Mouse (Mus musculus): ENCODE data around the gene Nxpe4.

The Nxpe4 gene

DNA sequence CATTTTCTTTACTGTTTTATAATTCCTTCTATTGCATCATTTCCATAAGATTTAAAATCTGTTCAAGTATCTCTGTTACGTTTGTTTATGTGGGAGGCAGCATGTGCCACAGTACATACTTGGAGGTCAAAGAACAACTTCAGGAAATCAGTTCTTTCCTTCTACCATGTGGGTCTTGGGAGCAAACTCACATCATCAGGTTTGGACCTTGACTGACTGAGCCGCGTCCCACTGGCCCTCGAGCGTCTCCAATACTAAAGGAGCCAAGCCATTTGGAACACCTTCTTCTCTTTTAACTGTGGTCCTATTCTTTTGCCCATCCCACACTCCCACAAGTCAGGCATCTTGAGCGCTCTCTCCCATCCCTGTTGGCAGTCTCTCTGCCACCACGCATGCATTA is 167.8 kb downstream of the Nxpe4 start:
- no peak for DNase-seq (ENCODE audit: low spot score in 2 of 2)

- DNase-seq (ENCODE audit: low spot score in 2 of 2) = no peak
Observed at GRCm38 (mm10) chr9:48338783-48339455, 177.1 kb downstream of the Nxpe4 start.

GRCm38 (mm10) chr9:48339563-48339962 is 177.7 kb downstream of the Nxpe4 start:
- DNase-seq (ENCODE audit: low spot score in 2 of 2) = no peak

- no peak for DNase-seq (ENCODE audit: low spot score in 2 of 2)
Observed at GRCm38 (mm10) chr9:48340708-48341380, 179.0 kb downstream of the Nxpe4 start.

DNA sequence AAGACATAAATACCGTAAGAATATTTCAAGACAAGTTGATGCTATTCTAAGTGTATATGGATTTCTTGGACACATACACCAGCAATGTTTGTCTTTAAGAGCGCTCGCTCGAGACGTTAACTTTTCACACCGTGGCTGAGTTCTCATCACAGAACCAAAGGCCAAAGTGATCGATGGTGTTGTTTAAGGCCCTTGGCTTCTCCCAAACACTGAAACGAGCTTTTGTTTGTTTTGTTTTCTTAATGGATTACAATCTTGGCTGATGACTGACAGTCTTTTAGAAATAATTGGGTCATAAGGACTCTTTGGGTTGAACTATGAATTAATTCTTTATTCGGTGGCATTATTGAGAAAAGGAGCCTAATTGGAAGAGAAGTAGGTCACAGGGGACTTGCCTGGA is 183.6 kb downstream of the Nxpe4 start:
- DNase-seq (ENCODE audit: low spot score in 2 of 2) = no peak

- DNase-seq (ENCODE audit: low spot score in 2 of 2) = no peak
Observed at GRCm38 (mm10) chr9:48345866-48346265, 184.0 kb downstream of the Nxpe4 start.

- DNase-seq (ENCODE audit: low spot score in 2 of 2) = no peak
Observed at GRCm38 (mm10) chr9:48353148-48353698, 191.4 kb downstream of the Nxpe4 start, which contains the start of gene Nxpe2. Gene Nxpe2 (minus strand): TSS chr9:48353454.

GRCm38 (mm10) chr9:48354122-48354521 is 192.3 kb downstream of the Nxpe4 start:
- DNase-seq (ENCODE audit: low spot score in 2 of 2) = no peak

DNA sequence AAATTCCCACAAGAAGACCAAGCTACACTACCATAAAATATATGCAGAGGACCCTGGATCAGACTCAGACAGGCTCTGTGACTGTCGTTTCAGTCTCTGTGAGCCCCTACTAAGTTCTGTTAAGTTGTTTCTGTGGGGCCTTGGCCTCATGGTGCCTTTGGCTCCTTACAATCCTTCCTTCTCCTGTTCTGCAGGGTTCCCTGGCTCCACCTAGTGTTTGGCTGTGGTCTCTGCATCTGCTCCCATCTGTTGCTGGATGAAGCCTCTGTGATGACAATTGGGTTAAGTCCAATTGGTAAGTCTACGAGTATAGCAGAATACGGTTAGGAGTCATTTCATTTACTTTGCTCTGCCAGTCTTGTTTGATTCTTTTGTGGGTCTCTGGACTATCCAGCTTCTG is 193.0 kb downstream of the Nxpe4 start:
- peak; percentile 41 to 45 for DNase-seq (ENCODE audit: low spot score in 2 of 2)

DNA sequence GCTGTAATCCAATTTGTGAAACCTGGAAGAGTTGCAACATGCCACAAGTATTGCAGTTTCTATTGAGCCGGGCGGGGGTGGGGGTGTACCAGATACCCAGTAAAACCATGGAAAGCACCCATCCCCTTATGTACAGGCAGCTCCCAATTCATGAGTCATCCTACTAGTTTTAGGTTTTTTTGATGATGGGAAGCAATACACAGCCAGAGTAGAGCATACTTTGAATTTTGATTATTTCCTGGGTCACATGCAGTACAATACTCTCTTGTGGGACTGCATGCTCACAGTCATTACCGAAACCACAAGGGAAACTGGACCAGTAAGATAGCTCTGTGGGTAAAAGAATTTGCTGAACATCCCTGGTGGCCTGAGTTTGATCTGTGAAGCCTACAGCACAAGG is 195.3 kb downstream of the Nxpe4 start:
- DNase-seq (ENCODE audit: low spot score in 2 of 2) = no peak

- DNase-seq (ENCODE audit: low spot score in 2 of 2) = no peak
Observed at GRCm38 (mm10) chr9:48360826-48361225, 199.0 kb downstream of the Nxpe4 start.

DNA sequence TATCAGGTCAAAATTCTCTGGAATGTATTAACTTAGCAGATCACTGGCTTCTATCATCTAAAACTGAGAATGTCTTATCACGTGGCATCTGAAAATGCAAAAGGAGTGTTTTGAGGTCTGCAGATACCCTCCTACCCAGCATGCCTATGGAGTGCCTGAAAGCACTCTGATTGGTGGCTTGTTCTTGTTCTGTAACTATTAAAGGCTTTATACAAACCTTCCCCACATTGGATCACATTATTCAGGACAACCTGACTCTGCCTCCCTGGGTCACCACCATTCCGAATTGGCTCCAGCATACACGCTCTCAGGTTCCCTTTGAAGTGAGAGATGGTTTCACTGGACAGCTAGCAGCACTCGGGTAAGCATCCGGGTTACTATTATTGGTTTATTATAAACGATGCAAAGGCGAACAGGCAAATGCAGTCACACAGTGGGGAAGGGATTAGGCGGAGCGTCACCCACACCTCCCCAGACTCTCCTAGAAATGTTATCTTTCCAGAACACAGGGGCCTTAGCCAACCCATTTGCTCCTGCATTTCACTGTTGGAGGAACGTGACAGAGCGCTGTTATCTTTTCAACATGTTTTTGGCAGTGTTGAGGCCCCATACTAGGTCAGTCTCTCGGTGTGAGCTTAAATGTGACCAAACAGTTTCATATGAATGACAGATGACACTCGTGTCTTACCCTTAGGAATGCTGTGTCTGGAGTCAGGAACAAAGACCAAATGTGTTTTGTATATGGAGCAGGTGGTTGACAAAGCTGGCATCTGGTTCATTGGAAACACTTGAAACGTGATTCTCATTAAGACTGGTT is 200.2 kb downstream of the Nxpe4 start:
- no peak for DNase-seq (ENCODE audit: low spot score in 2 of 2)

- no peak for DNase-seq (ENCODE audit: low spot score in 2 of 2)
Observed at GRCm38 (mm10) chr9:48362743-48363142, 200.9 kb downstream of the Nxpe4 start.

- DNase-seq (ENCODE audit: low spot score in 2 of 2) = no peak
Observed at GRCm38 (mm10) chr9:48373232-48373878, 211.5 kb downstream of the Nxpe4 start.

GRCm38 (mm10) chr9:48374357-48374756 is 212.5 kb downstream of the Nxpe4 start:
- DNase-seq (ENCODE audit: low spot score in 2 of 2) = no peak

GRCm38 (mm10) chr9:48388451-48388850 is 226.6 kb downstream of the Nxpe4 start:
- DNase-seq (ENCODE audit: low spot score in 2 of 2) = no peak

GRCm38 (mm10) chr9:48389983-48390382 is 228.2 kb downstream of the Nxpe4 start:
- DNase-seq (ENCODE audit: low spot score in 2 of 2) = no peak

DNA sequence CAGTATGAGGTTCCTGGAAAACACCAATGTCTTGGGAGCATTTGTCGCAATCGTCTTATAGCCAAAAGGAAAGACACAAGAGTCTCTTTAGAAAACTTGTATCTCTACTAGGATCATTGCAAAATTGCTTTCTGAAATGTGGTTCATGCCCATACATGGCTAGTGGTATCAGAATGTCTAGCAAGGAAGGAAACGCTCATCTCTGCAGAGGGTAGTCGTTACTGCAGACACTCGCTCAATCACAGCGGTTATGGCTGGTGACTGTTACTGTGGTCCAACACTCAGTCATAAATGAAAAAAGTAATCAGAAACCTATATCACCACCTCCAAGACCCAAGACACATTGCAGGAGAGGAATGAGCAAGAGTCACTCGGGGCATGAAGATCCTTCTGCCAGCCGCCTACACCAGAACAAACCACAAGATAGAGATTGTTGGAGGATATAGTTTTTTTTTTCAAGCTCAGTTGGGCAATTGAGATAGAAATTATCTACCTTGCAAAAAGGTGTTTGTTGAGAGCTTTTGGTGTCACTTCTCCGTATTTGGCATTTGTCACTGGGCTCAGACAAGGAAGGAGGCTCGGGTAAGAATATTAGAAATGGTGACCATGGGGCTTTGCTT is 241.9 kb downstream of the Nxpe4 start:
- DNase-seq (ENCODE audit: low spot score in 2 of 2) = no peak

- no peak for DNase-seq (ENCODE audit: low spot score in 2 of 2)
Observed at GRCm38 (mm10) chr9:48404687-48405086, 242.9 kb downstream of the Nxpe4 start.

DNA sequence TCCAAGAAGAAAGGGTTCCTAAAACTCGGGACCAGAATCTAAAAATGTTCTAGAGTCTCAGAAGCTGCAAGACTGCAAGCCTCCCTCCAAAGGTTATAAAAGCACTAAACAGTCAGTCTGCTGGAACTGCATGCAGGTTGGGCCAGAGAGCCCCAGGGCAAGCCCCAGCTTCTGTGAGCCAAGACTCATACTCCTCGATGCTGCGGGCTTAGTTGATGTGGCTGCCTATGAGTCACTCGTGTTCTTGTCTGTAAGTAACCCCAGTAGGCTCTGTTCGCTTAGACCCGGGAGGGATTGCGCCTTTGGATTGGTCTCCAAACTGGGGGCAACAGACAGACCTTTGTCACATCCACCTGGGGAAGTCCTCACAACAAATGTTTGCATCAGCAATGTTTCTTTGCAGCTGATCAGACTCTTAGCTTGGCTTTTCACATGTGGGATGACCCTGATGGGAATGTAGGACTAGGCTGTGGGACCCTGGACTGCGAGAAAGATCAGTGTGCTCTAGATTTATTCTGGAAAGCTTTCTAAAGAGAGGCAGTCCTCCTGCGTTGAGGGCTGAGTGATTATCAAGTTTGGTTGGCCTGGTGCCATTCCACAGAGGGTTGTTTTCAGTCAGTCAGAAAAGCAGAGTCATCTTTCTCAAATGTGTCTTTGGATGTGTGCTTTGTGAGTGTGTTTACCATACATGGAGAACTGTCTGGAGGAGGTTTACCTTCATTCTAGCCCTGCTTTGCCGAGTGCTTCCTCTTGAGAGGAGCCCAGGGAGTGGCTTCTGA is 245.9 kb downstream of the Nxpe4 start:
- DNase-seq (ENCODE audit: low spot score in 2 of 2) = peak; percentile 6 to 9
